23 mouse cellular contexts compared by ENCODE assay signal in genomic region chr5:150159151-150159550, GRCm38 (mm10). TPM values are rescaled to one million over a fixed set of nuclear protein-coding genes. Genes with fewer than 3 reads are reported as not detected.
A peak's percentile ranks its signal among the peaks of the same experiment; 100 is the strongest.
DNase-seq lines count a peak whose midpoint lies in the region; ATAC-seq and TF ChIP-seq lines count a peak whose summit lies in the region.
"Had no signal": no experiment of that assay in that cellular context is flagged by ENCODE, and none has a peak within 500 bp of the region (broad histone marks: within the 10 kb centered on the region; RNA-seq: fewer than 3 reads in every experiment).

No protein-coding gene starts in this region.

- H3K27me3 ChIP-seq in embryonic facial prominence, embryonic 13.5 days, result no peaks in the 10 kb centered on the region
- H3K27me3 ChIP-seq: forebrain, embryonic 15.5 days; heart, embryonic 12.5 days; hindbrain, embryonic 15.5 days; intestine, embryonic 15.5 days; limb, embryonic 15.5 days; liver, embryonic 15.5 days; megakaryocyte, embryonic 14.5 days; midbrain, embryonic 15.5 days; neural tube, embryonic 15.5 days had no signal

- H3K4me3 ChIP-seq in layer of hippocampus, adult 2 months, result no peak overlapping the region
- no peak overlapping the region for H3K4me3 ChIP-seq in embryonic facial prominence, embryonic 13.5 days
- H3K4me3 ChIP-seq: forebrain, embryonic 15.5 days; heart, embryonic 12.5 days; hindbrain, embryonic 15.5 days; intestine, embryonic 15.5 days; limb, embryonic 15.5 days; liver, embryonic 15.5 days; megakaryocyte, embryonic 14.5 days; midbrain, embryonic 15.5 days; myocyte; neural tube, embryonic 15.5 days had no signal

- H3K36me3 ChIP-seq in embryonic facial prominence, embryonic 13.5 days, result no peaks in the 10 kb centered on the region
- H3K36me3 ChIP-seq: forebrain, embryonic 15.5 days; heart, embryonic 12.5 days; hindbrain, embryonic 15.5 days; intestine, embryonic 15.5 days; limb, embryonic 15.5 days; liver, embryonic 15.5 days; midbrain, embryonic 15.5 days; neural tube, embryonic 15.5 days had no signal

- no peaks in the 10 kb centered on the region for H3K9me3 ChIP-seq in embryonic facial prominence, embryonic 13.5 days
- H3K9me3 ChIP-seq: forebrain, embryonic 15.5 days; heart, embryonic 12.5 days; hindbrain, embryonic 15.5 days; intestine, embryonic 15.5 days; limb, embryonic 15.5 days; liver, embryonic 15.5 days; megakaryocyte, embryonic 14.5 days; midbrain, embryonic 15.5 days; neural tube, embryonic 15.5 days had no signal

- WGBS in embryonic facial prominence, embryonic 13.5 days, result 15% methylated on average over 5 of the region's 5 CpGs

- H3K9ac ChIP-seq in embryonic facial prominence, embryonic 13.5 days, result no peak overlapping the region
- H3K9ac ChIP-seq: forebrain, embryonic 15.5 days; heart, embryonic 12.5 days; hindbrain, embryonic 15.5 days; intestine, embryonic 15.5 days; limb, embryonic 15.5 days; liver, embryonic 15.5 days; midbrain, embryonic 15.5 days; neural tube, embryonic 15.5 days had no signal

- ATAC-seq in embryonic facial prominence, embryonic 13.5 days (ENCODE audit: insufficient number of reproducible peaks, insufficient read depth, low FRiP score, low TSS enrichment, low read depth), result no peak
- ATAC-seq: forebrain, embryonic 15.5 days; intestine, embryonic 15.5 days; lung, postnatal 0 days; midbrain, embryonic 15.5 days had no signal

- peak overlapping the region; percentile 87 for H3K27ac ChIP-seq in layer of hippocampus, adult 2 months
- H3K27ac ChIP-seq in embryonic facial prominence, embryonic 13.5 days, result peak overlapping the region; percentile 51; the same call in 1 of the 2 replicates
- H3K27ac ChIP-seq: forebrain, embryonic 15.5 days; hindbrain, embryonic 15.5 days; intestine, embryonic 15.5 days; limb, embryonic 15.5 days; liver, embryonic 15.5 days; midbrain, embryonic 15.5 days; neural tube, embryonic 15.5 days had no signal

- TF ChIP-seq CTCF in layer of hippocampus, adult 2 months (conservative IDR thresholded peaks at IDR 0.05), result no peak

- no peak overlapping the region for H3K4me2 ChIP-seq in embryonic facial prominence, embryonic 13.5 days
- H3K4me2 ChIP-seq: forebrain, embryonic 15.5 days; heart, embryonic 12.5 days; hindbrain, embryonic 15.5 days; intestine, embryonic 15.5 days; limb, embryonic 15.5 days; liver, embryonic 15.5 days; midbrain, embryonic 15.5 days; neural tube, embryonic 15.5 days had no signal

- intact Hi-C loops in heart, postnatal 14 days (cut with DNase I), result no loop called here

- peaks cover 18% of the 10 kb centered on the region for H3K4me1 ChIP-seq in embryonic facial prominence, embryonic 13.5 days
- H3K4me1 ChIP-seq: forebrain, embryonic 15.5 days; hindbrain, embryonic 15.5 days; limb, embryonic 15.5 days; liver, embryonic 15.5 days; midbrain, embryonic 15.5 days had no signal

- peak; percentile 13 for DNase-seq in embryo, embryonic 10 days (ENCODE audit: low spot score)
- DNase-seq in embryo, embryonic 10.5 days (ENCODE audit: low spot score), result no peak
- DNase-seq in layer of hippocampus, adult 2 months (ENCODE audit: low spot score in 2 of 2), result no peak
- no peak for DNase-seq in layer of hippocampus, adult 9-10 months (ENCODE audit: low spot score)
- DNase-seq in kidney, postnatal 4 days, result peak; percentile 21 to 49
- no peak for DNase-seq in heart, postnatal 14 days
- DNase-seq: cerebellum, adult 11 months; cerebellum, postnatal 10 days; right cerebral cortex, postnatal 14 days; spleen, adult 18-20 months; thymus, postnatal 4 days had no signal

RNA-seq across cellular contexts. Expression of gene Fry, which starts 40.7 kb away (rescaled TPM):
- total RNA-seq in layer of hippocampus, adult 2 months (2021), result 100 to 1,000 TPM; 215 to 246 TPM
- 9.8 and 11.1 TPM in 2 replicates for polyA plus RNA-seq in embryonic facial prominence, embryonic 13.5 days (2015; fragmentation: Nextera tagmentation; extraction: Ambion mirVana)
- total RNA-seq in heart, postnatal 14 days (2021), result 100 to 1,000 TPM; 150 to 174 TPM

Comparison
In these comparisons a context has a peak if more than half of its experiments do, and no peak if none do; other contexts are left out.
1. DNase-seq: peak in embryo, embryonic 10 days (single experiment) and kidney, postnatal 4 days (2 of 2); none in embryo, embryonic 10.5 days (single experiment), layer of hippocampus, adult 2 months (0 of 2), layer of hippocampus, adult 9-10 months (single experiment) and heart, postnatal 14 days (0 of 2).